Mouse (Mus musculus) liver, postnatal 0 days (tissue): ENCODE measurements around the gene Saal1.

ENCODE experiments used
- CTCF ChIP-seq: sonication (generic); IDR thresholded peaks from 2 replicates; pipeline ENCODE4 v1.5.1; 2016; ENCODE audit warnings: antibody characterized with exemption, low read depth
- EP300 ChIP-seq: IDR thresholded peaks from 2 replicates; pipeline ENCODE4 v1.6.1; 2016; ENCODE audit warnings: antibody characterized with exemption, low read depth, mild to moderate bottlenecking

DNA sequence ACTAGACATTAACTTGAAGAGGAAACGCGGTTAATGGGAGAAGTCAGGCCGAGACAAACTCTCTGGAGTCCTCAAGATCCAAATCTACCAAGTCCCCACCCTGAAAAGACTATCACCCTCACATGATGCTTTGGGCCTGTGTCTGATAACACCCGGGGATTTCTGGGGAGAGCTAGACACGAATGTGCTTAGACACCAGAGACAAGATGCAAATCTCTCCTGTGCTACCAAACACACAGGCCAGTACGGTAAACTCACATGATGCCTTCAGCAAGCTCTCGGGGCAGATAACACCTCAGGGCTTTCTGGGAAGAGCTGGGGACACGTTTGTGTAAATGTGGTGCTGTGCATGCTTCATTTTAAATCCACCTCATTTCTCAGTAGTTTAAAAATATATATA, 34.6 kb downstream of the Saal1 start:
- no peak for TF ChIP-seq CTCF
- TF ChIP-seq EP300: no peak
